Mouse (Mus musculus) ES-Bruce4 (cell line): Measurements from ENCODE around the gene Dclk1.

Experiments used
- CTCF ChIP-seq: IDR thresholded peaks from one replicate; pipeline ENCODE4 v1.8.1; 2011; ENCODE audit warnings: low read depth, low read length
- EP300 ChIP-seq: IDR thresholded peaks from 2 replicates; pipeline ENCODE4 v1.6.1; 2011; ENCODE audit warnings: low read depth, low read length; ENCODE audit not compliant: insufficient read depth
- POLR2A ChIP-seq: IDR thresholded peaks from one replicate; pipeline ENCODE4 v1.8.1; 2011; ENCODE audit warnings: low read length; ENCODE audit not compliant: insufficient read depth

GRCm38 (mm10) chr3:55243056-55243471 lies 900 bp downstream of the Dclk1 start:
- no peak for TF ChIP-seq CTCF
- no peak for TF ChIP-seq POLR2A
- no peak for TF ChIP-seq EP300
